Mouse (Mus musculus) CH12F3 (cell line): Measurements from ENCODE around the gene Ankrd35.
"Not testable (repeated sequence)": the region's sequence is repeated elsewhere in the genome, so short reads cannot be mapped to it uniquely, and the experiment has no call there.

ENCODE experiments used
- in situ Hi-C: fragments of 300-500 bp; cut with MboI; formaldehyde crosslinking; loops from 2 replicates; pipeline ENCODE4 v1.14.3; 2020; ENCODE audit warnings: low sequenced_read_pairs

Ankrd35 gene

GRCm38 (mm10) chr3:96704778-96705177 is 34.8 kb downstream of the Ankrd35 start:
- in situ Hi-C loops, result no loop called here

GRCm38 (mm10) chr3:96706217-96706616 is 36.3 kb downstream of the Ankrd35 start:
- in situ Hi-C loops, result no loop called here

GRCm38 (mm10) chr3:96706984-96707383 is 37.1 kb downstream of the Ankrd35 start:
- in situ Hi-C loops, result no loop called here

- in situ Hi-C loops, result no loop called here
These were observed 38.2 kb downstream of the Ankrd35 start, which contains the start of gene Nudt17 for GRCm38 (mm10) chr3:96707903-96708683. Gene Nudt17, minus strand, starts transcription at chr3:96708562.

- in situ Hi-C loops, result no loop called here
These were observed 38.7 kb downstream of the Ankrd35 start for GRCm38 (mm10) chr3:96708684-96709064.

- in situ Hi-C loops, result no loop called here
These were observed 44.4 kb downstream of the Ankrd35 start for GRCm38 (mm10) chr3:96714286-96714685.

- in situ Hi-C loops, result no loop called here
These were observed 45.9 kb downstream of the Ankrd35 start for GRCm38 (mm10) chr3:96715854-96716253.

- in situ Hi-C loops, result no loop called here
These were observed 49.2 kb downstream of the Ankrd35 start for GRCm38 (mm10) chr3:96719173-96719572.

GRCm38 (mm10) chr3:96727343-96727827 is 57.5 kb downstream of the Ankrd35 start, which contains the start of the genes Polr3c and Rnf115:
Gene Polr3c, minus strand, starts transcription at chr3:96727628.
Gene Rnf115, plus strand, starts transcription at chr3:96727664.
- in situ Hi-C loops, result no loop called here

- in situ Hi-C loops, result no loop called here
These were observed 58.1 kb downstream of the Ankrd35 start for GRCm38 (mm10) chr3:96727828-96728633.

GRCm38 (mm10) chr3:96728634-96729402 is 58.9 kb downstream of the Ankrd35 start:
- in situ Hi-C loops, result no loop called here

- in situ Hi-C loops, result no loop called here
These were observed 59.5 kb downstream of the Ankrd35 start for GRCm38 (mm10) chr3:96729403-96729784.

- in situ Hi-C loops, result no loop called here
These were observed 60.9 kb downstream of the Ankrd35 start for GRCm38 (mm10) chr3:96730785-96731184.

- in situ Hi-C loops, result no loop called here
These were observed 64.1 kb downstream of the Ankrd35 start for GRCm38 (mm10) chr3:96733984-96734383.

- in situ Hi-C loops, result no loop called here
These were observed 65.3 kb downstream of the Ankrd35 start for GRCm38 (mm10) chr3:96735200-96735599.

- in situ Hi-C loops, result no loop called here
These were observed 67.2 kb downstream of the Ankrd35 start for GRCm38 (mm10) chr3:96737013-96737740.

- in situ Hi-C loops, result no loop called here
These were observed 68.1 kb downstream of the Ankrd35 start for GRCm38 (mm10) chr3:96737995-96738394.

- in situ Hi-C loops, result not testable (repeated sequence)
These were observed 70.3 kb downstream of the Ankrd35 start for GRCm38 (mm10) chr3:96740279-96740678.
